Mouse (Mus musculus): ENCODE data around the gene Sumf1. TPM values are rescaled to one million over a fixed set of nuclear protein-coding genes. Genes with fewer than 3 reads are reported as not detected.

The Sumf1 gene
- polyA plus RNA-seq, 1 experiment from 2014 or later, result 12.0 TPM

DNA sequence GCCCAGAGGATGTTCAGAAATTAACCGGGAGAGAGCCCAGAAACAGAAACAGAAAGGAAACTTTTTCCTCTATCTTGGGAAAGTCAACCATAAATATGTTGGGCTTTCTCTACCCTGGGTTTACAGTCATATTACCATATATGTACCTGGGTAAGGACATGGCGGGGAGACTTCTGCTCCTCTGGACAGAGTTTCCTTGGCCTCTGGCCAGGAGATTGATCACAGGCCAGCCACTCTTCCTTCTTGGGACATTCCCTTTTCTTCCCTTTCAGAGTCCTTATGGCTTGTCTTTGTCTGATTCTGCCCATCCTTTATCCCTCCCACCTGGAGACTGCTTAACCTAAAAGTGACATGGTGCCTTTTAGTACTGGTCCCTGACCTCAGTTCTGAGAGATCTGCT, 39.6 kb upstream of the Sumf1 start:
- Histone ChIP-seq H3K36me3 (replicated peaks; ENCODE audit: control insufficient read depth, insufficient read depth) (no peaks in the 10 kb centered on the region), H3K4me1 (replicated peaks; ENCODE audit: control insufficient read depth, insufficient read depth, low read length) (no peaks in the 10 kb centered on the region), H3K9ac (no peak overlapping the region), H3K4me3 (replicated peaks; ENCODE audit: low read length) (no peak overlapping the region), H3K27me3 (ENCODE audit: control insufficient read depth, insufficient read depth, low read length) (no peaks in the 10 kb centered on the region), H3K27ac (no peak overlapping the region), H3K9me3 (ENCODE audit: control insufficient read depth, low read length) (no peaks in the 10 kb centered on the region), H3K4me2 (replicated peaks) (no peak overlapping the region)
- ATAC-seq (ENCODE audit: low FRiP score) (no peak), DNase-seq (ENCODE audit: low spot score) (no peak)
- WGBS, result 94% methylated on average over 2 of the region's 2 CpGs

DNA sequence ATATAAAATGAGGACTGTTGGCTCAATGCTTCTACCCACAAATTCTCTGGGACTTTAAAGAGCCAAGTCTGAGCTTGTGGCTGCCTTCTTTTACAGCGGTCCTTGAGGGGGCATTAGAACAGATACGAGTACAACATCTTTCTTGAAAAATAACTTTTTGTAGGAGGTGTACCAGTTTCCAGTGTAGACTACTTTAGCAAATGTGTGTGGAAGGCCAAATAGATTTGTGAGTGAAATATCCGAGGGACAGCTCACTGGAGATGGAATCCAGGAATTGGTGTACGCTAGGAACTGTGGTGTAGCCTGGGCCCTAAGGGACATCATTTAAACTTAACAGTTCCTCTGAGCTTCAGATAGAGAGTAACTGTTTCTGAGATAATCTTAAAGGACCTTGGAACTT, 39.0 kb upstream of the Sumf1 start:
- no peaks in the 10 kb centered on the region for H3K36me3 ChIP-seq (replicated peaks; ENCODE audit: control insufficient read depth, insufficient read depth)
- no peaks in the 10 kb centered on the region for H3K27me3 ChIP-seq (ENCODE audit: control insufficient read depth, insufficient read depth, low read length)
- ATAC-seq (ENCODE audit: low FRiP score) (no peak), DNase-seq (ENCODE audit: low spot score) (no peak)
- no peak overlapping the region for H3K4me3 ChIP-seq (replicated peaks; ENCODE audit: low read length)
- no peaks in the 10 kb centered on the region for H3K4me1 ChIP-seq (replicated peaks; ENCODE audit: control insufficient read depth, insufficient read depth, low read length)
- 97% methylated on average over 4 of the region's 4 CpGs for WGBS
- no peak overlapping the region for H3K9ac ChIP-seq
- H3K4me2 ChIP-seq (replicated peaks), result no peak overlapping the region
- H3K27ac ChIP-seq, result no peak overlapping the region
- H3K9me3 ChIP-seq (ENCODE audit: control insufficient read depth, low read length), result no peaks in the 10 kb centered on the region

DNA sequence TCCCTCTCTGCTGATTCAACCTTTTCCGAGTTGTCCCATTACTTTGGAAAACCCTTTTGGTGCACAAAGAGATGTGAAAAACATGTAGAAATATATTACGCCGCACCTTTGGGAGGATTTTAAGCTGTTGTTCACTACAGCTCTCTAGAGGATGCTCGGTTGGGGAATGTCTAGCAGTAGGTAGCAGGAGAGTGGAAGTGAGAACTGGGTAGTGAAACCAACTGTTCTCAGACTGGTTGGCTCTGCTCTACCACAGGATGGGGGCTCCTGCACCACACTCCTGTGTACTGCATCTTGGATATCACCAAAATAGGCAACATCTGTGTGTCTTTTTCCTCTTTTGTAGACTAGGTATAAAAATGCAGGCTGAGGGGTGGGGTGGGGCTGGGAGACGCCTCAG, 37.5 kb upstream of the Sumf1 start:
- Histone ChIP-seq H3K27ac (no peak overlapping the region), H3K4me3 (replicated peaks; ENCODE audit: low read length) (no peak overlapping the region), H3K4me1 (replicated peaks; ENCODE audit: control insufficient read depth, insufficient read depth, low read length) (no peaks in the 10 kb centered on the region), H3K9ac (no peak overlapping the region), H3K9me3 (ENCODE audit: control insufficient read depth, low read length) (no peaks in the 10 kb centered on the region), H3K4me2 (replicated peaks) (no peak overlapping the region), H3K36me3 (replicated peaks; ENCODE audit: control insufficient read depth, insufficient read depth) (no peaks in the 10 kb centered on the region), H3K27me3 (ENCODE audit: control insufficient read depth, insufficient read depth, low read length) (no peaks in the 10 kb centered on the region)
- ATAC-seq (ENCODE audit: low FRiP score), result no peak
- 93% methylated on average over 5 of the region's 5 CpGs for WGBS
- no peak for DNase-seq (ENCODE audit: low spot score)

DNA sequence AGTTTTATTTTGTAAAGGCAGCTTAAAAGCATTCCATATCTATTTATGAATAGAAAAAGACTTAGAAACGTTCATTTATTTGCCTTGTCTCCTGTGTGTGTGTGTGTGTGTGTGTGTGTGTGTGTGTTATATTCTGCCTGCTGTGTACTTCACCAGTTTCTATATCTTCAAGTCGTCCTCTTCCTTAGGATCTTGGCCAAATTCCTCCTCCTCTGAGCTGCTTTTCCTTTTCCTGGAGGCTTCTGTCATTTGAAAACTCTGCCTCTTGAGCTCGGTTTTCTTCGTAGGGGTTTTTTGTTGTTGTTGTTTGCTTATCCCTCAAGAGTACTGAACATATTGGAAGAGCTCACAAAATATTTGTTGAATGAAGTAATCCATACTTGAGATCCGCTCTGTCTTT, 37.1 kb upstream of the Sumf1 start:
- no peak overlapping the region for H3K4me3 ChIP-seq (replicated peaks; ENCODE audit: low read length)
- WGBS, result 73% methylated on average over 5 of the region's 5 CpGs
- H3K9me3 ChIP-seq (ENCODE audit: control insufficient read depth, low read length), result no peaks in the 10 kb centered on the region
- H3K4me1 ChIP-seq (replicated peaks; ENCODE audit: control insufficient read depth, insufficient read depth, low read length), result no peaks in the 10 kb centered on the region
- no peak overlapping the region for H3K27ac ChIP-seq
- H3K4me2 ChIP-seq (replicated peaks), result no peak overlapping the region
- ATAC-seq (ENCODE audit: low FRiP score), result no peak
- no peaks in the 10 kb centered on the region for H3K36me3 ChIP-seq (replicated peaks; ENCODE audit: control insufficient read depth, insufficient read depth)
- H3K9ac ChIP-seq, result no peak overlapping the region
- DNase-seq (ENCODE audit: low spot score), result no peak
- H3K27me3 ChIP-seq (ENCODE audit: control insufficient read depth, insufficient read depth, low read length), result no peaks in the 10 kb centered on the region

DNA sequence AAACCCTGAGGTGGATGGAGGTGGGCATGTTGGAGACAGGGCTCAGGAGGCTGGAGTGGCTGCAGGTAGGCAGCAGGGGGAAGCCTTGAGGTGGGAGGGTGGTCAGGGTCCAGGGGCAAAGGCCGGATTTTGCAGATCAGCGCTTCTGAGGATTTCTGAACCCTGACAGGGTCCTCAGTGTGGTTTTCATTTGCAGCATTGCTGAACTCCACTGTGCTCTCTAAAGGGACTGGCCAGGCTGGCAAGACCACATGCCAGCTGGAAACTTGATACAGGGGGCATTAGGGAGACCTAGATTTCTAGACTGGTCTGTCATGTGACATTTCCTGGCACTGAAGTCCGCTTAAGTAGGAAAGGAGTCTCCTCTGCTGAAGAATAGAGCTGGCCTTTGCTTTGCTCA, 32.6 kb upstream of the Sumf1 start:
- no peaks in the 10 kb centered on the region for H3K9me3 ChIP-seq (ENCODE audit: control insufficient read depth, low read length)
- H3K4me1 ChIP-seq (replicated peaks; ENCODE audit: control insufficient read depth, insufficient read depth, low read length), result peaks cover 9% of the 10 kb centered on the region
- no peak overlapping the region for H3K4me3 ChIP-seq (replicated peaks; ENCODE audit: low read length)
- ATAC-seq (ENCODE audit: low FRiP score), result no peak
- 93% methylated on average over 3 of the region's 3 CpGs for WGBS
- no peaks in the 10 kb centered on the region; the same call in 1 of the 2 replicates for H3K27me3 ChIP-seq (ENCODE audit: control insufficient read depth, insufficient read depth, low read length)
- no peak overlapping the region for H3K4me2 ChIP-seq (replicated peaks)
- no peak for DNase-seq (ENCODE audit: low spot score)
- no peak overlapping the region for H3K27ac ChIP-seq
- no peak overlapping the region for H3K9ac ChIP-seq
- H3K36me3 ChIP-seq (replicated peaks; ENCODE audit: control insufficient read depth, insufficient read depth), result no peaks in the 10 kb centered on the region

DNA sequence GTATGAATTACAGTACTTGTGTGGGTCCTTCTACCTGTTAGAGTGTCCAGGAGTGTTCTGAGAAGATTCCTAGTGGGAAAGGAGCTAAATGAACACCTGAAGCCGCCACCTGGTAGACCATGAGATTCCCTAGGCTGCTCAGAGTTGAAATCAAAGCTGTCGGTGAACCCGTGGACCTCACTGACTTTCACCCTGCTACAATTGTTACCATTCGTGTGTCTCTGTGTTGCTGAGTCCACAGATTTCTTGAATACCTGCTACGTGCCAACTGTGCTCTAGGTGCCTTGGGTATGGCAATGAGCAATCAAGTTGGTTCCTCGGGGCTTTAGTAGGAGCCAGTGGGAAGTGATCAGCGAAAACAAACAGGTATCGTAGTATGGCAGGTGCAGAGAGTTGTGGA, 31.4 kb upstream of the Sumf1 start:
- no peak overlapping the region for H3K4me3 ChIP-seq (replicated peaks; ENCODE audit: low read length)
- H3K4me1 ChIP-seq (replicated peaks; ENCODE audit: control insufficient read depth, insufficient read depth, low read length), result peaks cover 9% of the 10 kb centered on the region
- H3K36me3 ChIP-seq (replicated peaks; ENCODE audit: control insufficient read depth, insufficient read depth), result no peaks in the 10 kb centered on the region
- H3K9me3 ChIP-seq (ENCODE audit: control insufficient read depth, low read length), result no peaks in the 10 kb centered on the region
- no peak for DNase-seq (ENCODE audit: low spot score)
- H3K27ac ChIP-seq, result no peak overlapping the region
- no peak overlapping the region for H3K9ac ChIP-seq
- 93% methylated on average over 8 of the region's 8 CpGs for WGBS
- ATAC-seq (ENCODE audit: low FRiP score), result no peak
- H3K27me3 ChIP-seq (ENCODE audit: control insufficient read depth, insufficient read depth, low read length), result peaks cover under 1% of the 10 kb centered on the region; the same call in 1 of the 2 replicates
- H3K4me2 ChIP-seq (replicated peaks), result no peak overlapping the region

DNA sequence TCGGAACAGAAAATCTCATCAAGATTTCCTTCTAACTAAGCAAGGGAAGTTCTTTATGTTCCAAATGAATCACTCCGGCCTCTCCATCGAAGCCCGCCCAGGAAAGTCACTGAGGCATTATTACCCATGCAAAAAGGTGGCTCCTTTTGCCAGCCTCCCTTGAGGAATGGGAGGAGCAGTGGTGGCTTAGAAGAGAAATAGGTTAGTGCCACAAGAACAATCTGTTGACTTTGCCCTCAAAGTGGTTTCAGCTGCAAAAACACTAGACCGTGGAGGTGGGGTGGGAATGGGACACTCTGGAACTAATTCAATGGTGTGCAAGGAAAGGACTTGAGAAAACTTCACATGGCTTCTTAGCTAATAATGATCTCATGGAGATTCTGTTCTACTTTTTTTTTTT, 30.7 kb upstream of the Sumf1 start:
- ATAC-seq (ENCODE audit: low FRiP score) (no peak), DNase-seq (ENCODE audit: low spot score) (no peak)
- Histone ChIP-seq H3K27me3 (ENCODE audit: control insufficient read depth, insufficient read depth, low read length) (peaks cover 3% of the 10 kb centered on the region; the same call in 1 of the 2 replicates), H3K4me2 (replicated peaks) (no peak overlapping the region), H3K36me3 (replicated peaks; ENCODE audit: control insufficient read depth, insufficient read depth) (no peaks in the 10 kb centered on the region), H3K4me3 (replicated peaks; ENCODE audit: low read length) (no peak overlapping the region), H3K9ac (no peak overlapping the region), H3K27ac (no peak overlapping the region), H3K4me1 (replicated peaks; ENCODE audit: control insufficient read depth, insufficient read depth, low read length) (peaks cover 9% of the 10 kb centered on the region), H3K9me3 (ENCODE audit: control insufficient read depth, low read length) (no peaks in the 10 kb centered on the region)
- WGBS, result 85% methylated on average over 5 of the region's 5 CpGs

DNA sequence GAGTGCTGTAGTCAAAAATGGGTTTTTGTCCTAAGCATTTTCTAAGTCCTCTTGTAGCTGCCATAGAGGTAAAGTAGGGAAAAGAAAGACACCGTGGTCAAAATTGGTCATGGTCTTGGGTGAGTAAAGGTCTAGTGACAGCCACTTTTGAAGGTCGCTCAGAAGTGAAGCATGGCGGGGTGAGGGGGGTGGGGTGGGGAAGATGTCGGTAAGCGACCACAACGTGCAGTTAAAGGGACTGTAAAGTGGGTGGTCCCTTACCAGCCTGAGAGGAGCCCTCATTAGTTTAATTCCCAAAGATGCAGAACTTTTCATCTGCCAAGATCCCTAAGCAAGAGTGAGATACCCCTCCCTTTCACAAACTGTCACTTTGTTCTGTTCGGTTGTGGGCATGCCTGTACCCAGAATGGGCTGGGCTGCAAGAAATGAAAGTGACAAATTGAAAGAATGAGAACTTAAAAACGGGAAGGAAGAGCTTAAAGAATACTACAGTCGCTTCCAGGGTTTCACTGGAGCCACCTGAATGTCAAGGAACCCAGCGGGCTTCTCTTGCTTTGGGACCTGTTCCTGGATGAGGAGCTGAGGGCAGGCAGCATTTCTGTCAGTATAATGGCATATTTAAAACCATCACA, 29.0 kb upstream of the Sumf1 start:
- Histone ChIP-seq H3K36me3 (replicated peaks; ENCODE audit: control insufficient read depth, insufficient read depth) (no peaks in the 10 kb centered on the region), H3K4me1 (replicated peaks; ENCODE audit: control insufficient read depth, insufficient read depth, low read length) (peaks cover 9% of the 10 kb centered on the region), H3K9ac (peak overlapping the region; percentile 53; the same call in 1 of the 2 replicates), H3K4me3 (replicated peaks; ENCODE audit: low read length) (peak overlapping the region; percentile 57), H3K27me3 (ENCODE audit: control insufficient read depth, insufficient read depth, low read length) (peaks cover 3% of the 10 kb centered on the region; the same call in 1 of the 2 replicates), H3K9me3 (ENCODE audit: control insufficient read depth, low read length) (no peaks in the 10 kb centered on the region), H3K27ac (no peak overlapping the region), H3K4me2 (replicated peaks) (peak overlapping the region; percentile 89)
- DNase-seq (ENCODE audit: low spot score) (no peak), ATAC-seq (ENCODE audit: low FRiP score) (no peak)
- 12% methylated on average over 10 of the region's 10 CpGs for WGBS

DNA sequence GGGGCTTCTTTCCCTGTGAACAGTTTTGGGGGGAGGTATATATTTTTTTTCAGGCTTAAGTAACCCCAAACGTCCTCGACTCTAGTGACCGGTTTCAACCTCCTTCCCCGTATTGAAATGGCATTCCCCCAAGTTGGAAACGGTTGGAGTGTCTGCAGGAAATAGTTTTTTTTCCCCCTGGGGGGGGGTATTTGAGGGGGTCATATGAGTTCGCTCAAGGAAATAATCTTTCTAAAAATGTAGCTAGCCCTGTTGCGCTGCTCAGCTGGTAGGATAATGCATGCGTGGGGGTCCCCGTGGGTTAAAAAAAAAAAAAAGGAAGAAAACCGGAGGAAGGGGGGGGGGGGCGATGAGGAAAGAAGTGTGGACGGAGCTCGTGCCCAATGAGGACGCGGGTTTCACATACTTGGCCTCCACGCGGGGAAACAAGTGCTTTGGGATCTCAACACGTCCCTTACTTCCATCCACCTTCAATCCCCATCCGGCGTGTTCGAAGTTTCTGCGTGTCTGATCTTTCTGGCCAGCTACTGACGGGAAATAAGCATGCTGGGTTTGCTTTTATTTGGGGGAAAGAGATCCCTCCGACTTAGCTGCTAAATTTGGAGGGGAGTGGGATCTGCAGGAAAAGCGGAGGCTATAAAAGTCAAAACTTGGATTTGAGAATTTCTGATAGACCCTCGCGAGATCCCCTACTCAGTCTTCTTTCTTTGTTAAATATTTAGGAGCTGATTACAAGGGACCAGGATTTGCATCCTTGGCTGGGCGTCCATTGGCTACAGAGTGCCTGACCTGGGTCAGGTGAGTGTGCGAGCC, 28.3 kb upstream of the Sumf1 start:
- peak overlapping the region; percentile 53 for H3K9ac ChIP-seq
- H3K27ac ChIP-seq, result no peak overlapping the region
- peak overlapping the region; percentile 57 for H3K4me3 ChIP-seq (replicated peaks; ENCODE audit: low read length)
- H3K4me2 ChIP-seq (replicated peaks), result peak overlapping the region; percentile 89
- H3K36me3 ChIP-seq (replicated peaks; ENCODE audit: control insufficient read depth, insufficient read depth), result no peaks in the 10 kb centered on the region
- H3K9me3 ChIP-seq (ENCODE audit: control insufficient read depth, low read length), result no peaks in the 10 kb centered on the region
- peaks cover 3% of the 10 kb centered on the region; the same call in 1 of the 2 replicates for H3K27me3 ChIP-seq (ENCODE audit: control insufficient read depth, insufficient read depth, low read length)
- H3K4me1 ChIP-seq (replicated peaks; ENCODE audit: control insufficient read depth, insufficient read depth, low read length), result peaks cover 9% of the 10 kb centered on the region
- under 1% methylated on average over 28 of the region's 29 CpGs for WGBS
- ATAC-seq (ENCODE audit: low FRiP score) (no peak; the same call in 1 of the 2 replicates), DNase-seq (ENCODE audit: low spot score) (no peak)

Data from hindbrain, embryonic 14.5 days (tissue).